Mouse (Mus musculus) spleen, adult 2 months (tissue): Measurements from ENCODE around the gene Jtb. TPM values are rescaled to one million over a fixed set of nuclear protein-coding genes. Genes with fewer than 3 reads are reported as not detected.
A peak's percentile ranks its signal among the peaks of the same experiment; 100 is the strongest.

Experiments
- DNase-seq, 2 experiments: peaks; one replicate each; pipeline versions ENCODE4 v3.0.0 to v3.0.0-alpha.2; 2012 to 2021; ENCODE audit warnings: low spot score in 2 of 2, low read depth in 1 of 2
- H3K27ac ChIP-seq: fragments of 200-500 bp; 2 replicates; pipeline ENCODE4 v1.5.1; 2012; ENCODE audit warnings: low read length, inconsistent platforms; ENCODE audit not compliant: insufficient read depth
- H3K27me3 ChIP-seq: fragments of 200-500 bp; 2 replicates; pipeline ENCODE4 v1.6.1; 2012; ENCODE audit warnings: mild to moderate bottlenecking, moderate library complexity, low read length, inconsistent platforms; ENCODE audit not compliant: control insufficient read depth, insufficient read depth
- H3K36me3 ChIP-seq: fragments of 200-500 bp; 2 replicates; pipeline ENCODE4 v1.6.1; 2012; ENCODE audit warnings: mild to moderate bottlenecking, low read length, inconsistent platforms; ENCODE audit not compliant: control insufficient read depth, insufficient read depth
- H3K4me1 ChIP-seq: fragments of 200-500 bp; 2 replicates; pipeline ENCODE4 v1.6.1; 2011; ENCODE audit warnings: inconsistent platforms; ENCODE audit not compliant: control insufficient read depth, insufficient read depth, insufficient read length
- H3K4me3 ChIP-seq: fragments of 200-500 bp; 2 replicates; pipeline ENCODE4 v1.5.1; 2011; ENCODE audit warnings: mild to moderate bottlenecking, inconsistent platforms; ENCODE audit not compliant: insufficient read depth, insufficient read length; ENCODE audit errors: extremely low read depth
- CTCF ChIP-seq: fragments of 200-500 bp; IDR thresholded peaks from 2 replicates; pipeline ENCODE4 v1.5.1; 2011; ENCODE audit warnings: mild to moderate bottlenecking, inconsistent platforms; ENCODE audit not compliant: insufficient read depth, insufficient read length, insufficient replicate concordance; ENCODE audit errors: extremely low read depth
- POLR2A ChIP-seq: fragments of 200-500 bp; IDR thresholded peaks from 2 replicates; pipeline ENCODE4 v1.6.1; 2011; ENCODE audit warnings: low read depth, low read length, inconsistent platforms
- WGBS: fragments of 180-500 bp; shearing (Covaris S2); methylation state at CpG from one replicate; pipeline ENCODE4 v1.1.7; 2018; 5-methylcytosine and 5-hydroxymethylcytosine counted together
- polyA plus RNA-seq: library from polyadenylated mRNA; depleted of rRNA; stranded (reverse); fragments of >200 nt; gene quantifications from 2 replicates; pipeline ENCODE4 v1.2.3, GENCODE M21; 2012

The Jtb gene
- polyA plus RNA-seq, 1 experiment, result 60.3 TPM

DNA sequence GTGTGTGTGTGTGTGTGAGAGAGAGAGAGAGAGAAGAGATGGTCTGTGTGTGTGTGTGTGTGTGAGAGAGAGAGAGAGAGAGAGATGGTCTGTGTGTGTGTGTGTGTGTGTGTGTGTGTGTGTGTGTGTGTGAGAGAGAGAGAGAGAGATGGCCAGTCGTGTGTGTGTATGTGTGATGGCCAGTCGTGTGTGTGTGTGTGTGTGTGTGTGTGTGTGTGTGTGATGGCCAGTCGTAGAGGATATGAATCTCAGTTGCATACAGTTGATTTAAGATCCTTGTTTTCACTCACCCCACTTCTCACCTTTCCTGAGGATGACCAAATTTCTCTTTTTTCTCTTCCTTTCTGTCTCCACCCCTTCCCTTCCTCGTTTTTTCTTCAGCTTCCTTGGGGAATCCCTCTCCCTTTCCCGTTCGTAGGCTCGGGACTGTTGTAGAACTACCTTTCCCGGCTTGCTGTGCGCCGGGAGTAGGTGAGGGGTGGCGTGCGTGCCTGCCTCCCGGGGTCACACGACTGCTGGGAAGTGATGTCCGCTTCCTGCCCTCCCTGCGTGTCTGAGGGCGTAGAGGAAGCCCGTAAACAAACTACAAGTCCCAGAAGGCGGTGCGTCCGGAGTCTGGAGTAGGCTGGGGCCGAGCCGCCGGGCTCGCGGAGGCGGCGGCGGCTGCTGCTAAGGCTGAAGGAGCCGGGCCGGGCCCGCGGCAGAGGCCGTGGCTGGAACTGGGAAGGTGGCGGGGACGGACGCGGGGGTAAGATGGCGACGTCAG is 22.4 kb downstream of the Jtb start, which contains the start of gene Crtc2:
Gene Crtc2 (plus strand): TSS at position 511 of the 766 bp plus-strand sequence.
- Histone ChIP-seq H3K4me3 (peak within 1 kb of the TSS; percentile 87), H3K27me3 (no peaks in the 10 kb centered on the region), H3K27ac (peak within 1 kb of the TSS; percentile 92), H3K4me1 (peaks cover 6% of the 10 kb centered on the region; the same call in 1 of the 2 replicates), H3K36me3 (peaks cover 19% of the 10 kb centered on the region)
- TF ChIP-seq CTCF (no peak), POLR2A (peak; percentile 46; the same call in 1 of the 2 replicates)
- 2% methylated on average over 38 of the region's 40 CpGs for WGBS
- DNase-seq, result peak; percentile 84 to 95

DNA sequence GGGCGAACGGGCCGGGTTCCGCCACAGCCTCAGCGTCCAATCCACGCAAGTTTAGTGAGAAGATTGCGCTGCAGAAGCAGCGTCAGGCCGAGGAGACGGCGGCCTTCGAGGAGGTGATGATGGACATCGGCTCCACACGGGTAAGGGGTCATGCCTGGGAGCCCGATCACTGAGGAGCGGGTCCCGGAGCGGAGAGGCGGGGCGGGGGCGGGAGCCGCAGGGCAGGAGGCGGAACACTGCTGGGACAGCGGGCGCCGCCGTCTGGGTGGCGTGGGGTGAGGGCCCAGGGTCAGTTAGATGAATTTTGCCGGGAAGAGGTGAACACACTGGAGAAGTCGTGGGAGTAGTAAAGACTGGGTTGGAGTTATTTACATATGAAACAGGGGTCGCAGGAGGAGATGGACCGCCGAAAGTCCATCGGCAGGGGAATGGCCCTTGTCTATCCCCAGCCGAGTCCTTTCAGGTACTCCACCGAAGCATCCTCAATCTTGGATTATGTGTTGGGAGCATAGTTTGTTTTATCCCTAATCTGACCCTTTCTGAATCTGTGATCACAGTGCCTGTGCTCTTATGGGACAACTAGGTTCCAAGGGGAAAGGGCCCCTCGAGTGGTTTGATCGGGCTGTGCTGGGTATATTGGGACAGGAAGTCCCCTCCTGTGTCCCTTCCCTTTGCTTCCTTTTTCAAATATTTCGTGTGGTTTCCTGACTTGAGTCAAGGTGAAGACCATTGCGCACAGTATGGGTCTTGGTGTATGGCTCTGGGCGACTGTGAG is 23.2 kb downstream of the Jtb start:
- no peak for TF ChIP-seq POLR2A
- TF ChIP-seq CTCF, result no peak
- peaks cover 4% of the 10 kb centered on the region; the same call in 1 of the 2 replicates for H3K4me1 ChIP-seq
- no peaks in the 10 kb centered on the region for H3K27me3 ChIP-seq
- under 1% methylated on average over 41 of the region's 41 CpGs for WGBS
- DNase-seq, result no peak
- peak overlapping the region; percentile 87 for H3K4me3 ChIP-seq
- H3K27ac ChIP-seq, result peak overlapping the region; percentile 92
- H3K36me3 ChIP-seq, result peaks cover 26% of the 10 kb centered on the region

DNA sequence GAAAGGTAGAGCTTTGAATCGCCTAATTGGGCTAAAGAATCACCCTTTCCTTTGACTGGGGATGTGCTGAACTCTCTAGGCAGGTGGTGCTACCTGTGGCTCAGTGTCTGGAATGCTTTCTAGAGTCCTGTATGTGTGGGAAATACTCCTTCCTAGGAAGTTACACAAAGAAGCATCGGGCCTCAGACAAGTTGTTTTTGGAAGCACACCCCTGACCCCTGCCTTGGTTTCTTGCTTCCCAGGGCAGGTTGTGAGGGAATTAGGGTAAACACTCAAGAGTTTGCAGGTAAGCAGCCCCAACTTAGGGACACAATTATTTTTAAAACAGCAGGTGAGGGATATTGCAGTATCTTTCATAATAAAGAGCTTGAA is 23.8 kb downstream of the Jtb start:
- no peak for DNase-seq
- TF ChIP-seq CTCF (no peak), POLR2A (no peak)
- H3K27ac ChIP-seq, result peak overlapping the region; percentile 92; the same call in 1 of the 2 replicates
- H3K4me3 ChIP-seq, result peak overlapping the region; percentile 87
- H3K27me3 ChIP-seq, result no peaks in the 10 kb centered on the region
- H3K4me1 ChIP-seq, result peaks cover 4% of the 10 kb centered on the region; the same call in 1 of the 2 replicates
- WGBS, result 4% methylated on average over 2 of the region's 2 CpGs
- peaks cover 31% of the 10 kb centered on the region for H3K36me3 ChIP-seq

DNA sequence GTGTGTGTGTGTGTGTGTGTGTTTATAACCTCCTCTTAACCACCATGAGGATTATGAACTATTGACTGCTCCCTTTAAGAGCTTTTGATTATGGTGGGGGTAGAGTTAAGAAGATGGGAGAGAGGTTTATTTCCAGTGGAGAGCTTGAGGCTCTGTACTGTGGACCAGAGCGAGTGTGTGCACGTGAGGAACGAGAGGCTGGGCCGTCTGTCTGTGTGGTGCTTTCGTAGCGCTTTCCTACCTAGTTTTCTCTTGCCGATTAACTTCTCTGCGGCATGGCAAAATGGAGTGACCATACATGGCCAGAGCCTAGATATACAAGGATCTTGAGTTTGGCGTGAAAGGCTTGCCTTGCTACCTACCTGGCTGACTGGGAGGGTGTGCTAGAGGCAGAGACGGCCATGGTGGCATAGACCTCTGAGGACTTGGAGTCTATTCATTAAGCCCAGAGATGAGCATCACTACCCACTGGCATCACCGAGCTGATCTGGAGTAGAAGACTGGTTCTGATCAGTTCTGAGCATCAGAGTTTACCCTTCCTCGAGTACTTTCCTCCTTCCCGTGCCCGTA is 24.5 kb downstream of the Jtb start:
- Histone ChIP-seq H3K4me3 (no peak overlapping the region), H3K36me3 (peaks cover 34% of the 10 kb centered on the region)
- WGBS, result 93% methylated on average over 14 of the region's 14 CpGs

DNA sequence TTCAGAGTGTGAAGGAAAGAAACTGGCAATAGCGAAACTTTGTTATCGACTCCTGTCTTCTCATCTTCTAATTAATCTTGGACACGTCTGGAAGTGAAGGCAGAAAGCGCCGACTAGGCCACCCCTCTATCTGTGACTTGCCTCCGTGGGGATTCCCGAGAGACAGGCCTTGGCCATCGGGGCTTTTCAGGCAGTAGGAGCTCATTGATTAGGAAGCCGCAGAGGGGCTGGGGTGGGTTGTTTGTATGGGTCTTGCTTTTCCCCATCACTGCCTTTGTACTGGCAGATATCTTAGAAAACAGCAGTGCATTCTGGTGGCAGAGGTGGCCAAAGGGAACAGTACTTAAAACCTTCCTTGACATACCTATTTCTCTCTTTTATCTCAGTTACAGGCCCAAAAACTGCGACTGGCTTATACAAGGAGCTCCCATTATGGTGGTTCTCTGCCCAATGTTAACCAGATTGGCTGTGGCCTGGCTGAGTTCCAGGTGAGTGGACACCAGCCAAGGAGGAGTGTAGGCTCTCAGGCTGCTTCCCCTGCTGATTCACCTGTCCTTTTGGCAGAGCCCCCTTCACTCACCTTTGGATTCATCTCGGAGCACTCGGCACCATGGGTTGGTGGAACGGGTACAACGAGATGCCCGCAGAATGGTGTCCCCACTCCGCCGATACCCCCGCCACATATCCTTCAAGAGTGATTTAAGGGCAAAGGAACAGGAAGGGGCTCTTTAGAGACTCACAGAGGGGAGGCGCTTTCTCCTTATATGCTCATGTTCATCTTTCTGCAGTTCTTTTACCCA is 25.5 kb downstream of the Jtb start:
- Histone ChIP-seq H3K4me1 (peaks cover 4% of the 10 kb centered on the region; the same call in 1 of the 2 replicates), H3K36me3 (peaks cover 38% of the 10 kb centered on the region), H3K27me3 (no peaks in the 10 kb centered on the region), H3K4me3 (no peak overlapping the region), H3K27ac (no peak overlapping the region)
- DNase-seq, result no peak
- WGBS, result 91% methylated on average over 19 of the region's 19 CpGs
- no peak for TF ChIP-seq CTCF
- TF ChIP-seq POLR2A, result no peak

More for the DNA sequence above, 24.5 kb downstream of the Jtb start:
- Histone ChIP-seq H3K27ac (no peak overlapping the region), H3K4me1 (peaks cover 4% of the 10 kb centered on the region; the same call in 1 of the 2 replicates), H3K27me3 (no peaks in the 10 kb centered on the region)
- TF ChIP-seq POLR2A (no peak), CTCF (no peak)
- DNase-seq, result no peak

DNA sequence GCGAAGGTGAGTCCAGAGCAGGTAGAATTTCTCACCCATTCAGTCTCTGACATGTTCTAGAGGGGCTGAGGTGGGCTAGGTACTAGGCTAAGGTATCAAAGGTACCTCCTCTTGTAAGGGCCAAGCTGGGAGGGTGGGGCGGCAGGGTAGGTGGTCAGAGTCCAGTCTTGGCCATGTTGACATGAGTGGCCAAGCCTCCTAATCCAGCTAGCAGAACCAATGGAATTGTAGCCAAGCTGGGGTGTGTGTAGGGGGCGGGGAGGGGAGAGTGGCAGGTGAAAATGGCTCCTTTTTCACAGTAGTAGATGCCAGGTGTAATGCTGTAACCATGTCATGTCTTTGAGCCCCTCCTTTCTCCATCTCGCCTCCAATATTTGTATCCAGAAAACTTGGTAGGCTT is 27.1 kb downstream of the Jtb start:
- no peak for DNase-seq
- TF ChIP-seq POLR2A, result no peak
- TF ChIP-seq CTCF, result no peak
- Histone ChIP-seq H3K4me1 (peaks cover 12% of the 10 kb centered on the region; the same call in 1 of the 2 replicates), H3K27ac (no peak overlapping the region), H3K4me3 (no peak overlapping the region), H3K36me3 (peaks cover 48% of the 10 kb centered on the region), H3K27me3 (no peaks in the 10 kb centered on the region)
- WGBS, result 90% methylated on average over 4 of the region's 4 CpGs
